Mouse (Mus musculus) thymus, adult 2 months (tissue): ENCODE results near the gene Aifm3.

Experiments
- CTCF ChIP-seq: fragments of 200-500 bp; IDR thresholded peaks from 2 replicates; pipeline ENCODE4 v1.5.1; 2012; ENCODE audit warnings: mild to moderate bottlenecking, control low read depth, low read length, moderate library complexity, borderline replicate concordance; ENCODE audit not compliant: control insufficient read depth, poor library complexity, insufficient read depth; ENCODE audit errors: extremely low read depth
- POLR2A ChIP-seq: fragments of 200-500 bp; IDR thresholded peaks from 2 replicates; pipeline ENCODE4 v1.6.1; 2012; ENCODE audit warnings: mild to moderate bottlenecking, low read length, control low read depth, moderate library complexity; ENCODE audit not compliant: control insufficient read depth, poor library complexity, insufficient read depth; ENCODE audit errors: extremely low read depth

GRCm38 (mm10) chr16:17552837-17553236 is 63.4 kb downstream of the Aifm3 start:
- TF ChIP-seq CTCF, result no peak
- TF ChIP-seq POLR2A, result no peak
